Mouse (Mus musculus) adrenal gland, postnatal 4 days (tissue): ENCODE measurements around the gene Dlg4. TPM values are rescaled to one million over a fixed set of nuclear protein-coding genes. Genes with fewer than 3 reads are reported as not detected.
"Not testable (repeated sequence)": the region's sequence is repeated elsewhere in the genome, so short reads cannot be mapped to it uniquely, and the experiment has no call there.

Experiments used
- DNase-seq, 2 experiments: peaks; one replicate each; pipeline ENCODE4 v3.0.0; 2021 to 2022; ENCODE audit warnings: low spot score in 2 of 2, mixed read lengths in 2 of 2
- total RNA-seq, 2 experiments: library from RNA; stranded (reverse); gene quantifications; 2 replicates each; pipeline ENCODE4 v1.2.3; 2021

Dlg4 gene
- total RNA-seq, 2 experiments from 2014 or later = 63.0 to 64.4 TPM

GRCm38 (mm10) chr11:70049366-70049765 is 32.6 kb downstream of the Dlg4 start:
- DNase-seq = no peak

DNA sequence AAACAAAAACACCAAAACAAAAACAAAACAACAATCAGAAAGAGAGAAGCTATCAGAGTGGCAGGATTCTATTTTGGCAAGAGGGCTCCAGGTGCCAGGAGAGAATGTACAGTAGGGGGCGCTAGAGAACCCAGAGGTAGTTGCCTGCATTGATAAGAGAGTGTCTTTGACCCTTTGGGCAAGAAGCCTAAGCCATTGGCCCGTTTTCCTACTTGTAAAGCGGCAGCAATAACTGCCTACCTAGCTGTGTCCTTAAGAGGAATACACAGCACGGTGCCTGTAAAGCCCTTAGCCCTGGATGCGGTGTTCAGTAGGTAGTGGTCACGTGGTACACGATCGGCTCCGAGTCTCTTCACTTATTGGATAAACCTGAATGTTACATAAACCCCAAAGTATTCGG is 33.1 kb downstream of the Dlg4 start:
- DNase-seq = no peak

- DNase-seq = no peak
These were observed 36.4 kb downstream of the Dlg4 start for GRCm38 (mm10) chr11:70053156-70053555.

GRCm38 (mm10) chr11:70053898-70054570 is 37.3 kb downstream of the Dlg4 start, which contains the start of gene Asgr1:
Gene Asgr1 (plus strand): TSS chr11:70054085.
- no peak for DNase-seq

DNA sequence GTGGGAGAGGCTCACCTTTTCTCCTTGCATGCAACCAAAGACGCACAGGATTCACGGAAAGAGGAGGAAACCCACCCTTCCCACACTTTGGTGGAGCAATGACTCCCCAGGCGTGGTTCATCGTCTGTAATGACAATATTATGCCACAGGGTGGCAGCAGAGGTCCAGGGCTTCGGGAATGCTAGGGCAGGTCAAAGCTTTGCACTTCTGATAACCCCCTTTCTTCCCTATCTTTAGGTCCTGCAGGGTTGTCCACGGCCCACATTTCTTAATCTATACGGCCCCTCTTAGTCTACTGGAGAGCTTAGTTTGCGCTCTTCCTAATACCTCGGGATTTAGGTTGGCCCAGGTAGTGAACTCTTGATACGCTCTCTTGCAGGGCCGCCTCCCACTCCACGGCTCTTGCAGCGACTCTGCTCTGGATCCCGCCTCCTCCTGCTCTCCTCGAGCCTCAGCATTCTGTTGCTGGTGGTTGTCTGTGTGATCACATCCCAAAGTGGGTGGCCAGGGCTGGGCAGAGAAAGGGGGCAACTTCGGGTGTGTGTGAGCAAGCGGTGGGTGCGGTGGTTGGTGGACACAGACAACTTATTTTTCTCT is 39.0 kb downstream of the Dlg4 start:
- peak; percentile 51 to 69 for DNase-seq

GRCm38 (mm10) chr11:70057805-70058204 is 41.1 kb downstream of the Dlg4 start:
- DNase-seq = no peak

DNA sequence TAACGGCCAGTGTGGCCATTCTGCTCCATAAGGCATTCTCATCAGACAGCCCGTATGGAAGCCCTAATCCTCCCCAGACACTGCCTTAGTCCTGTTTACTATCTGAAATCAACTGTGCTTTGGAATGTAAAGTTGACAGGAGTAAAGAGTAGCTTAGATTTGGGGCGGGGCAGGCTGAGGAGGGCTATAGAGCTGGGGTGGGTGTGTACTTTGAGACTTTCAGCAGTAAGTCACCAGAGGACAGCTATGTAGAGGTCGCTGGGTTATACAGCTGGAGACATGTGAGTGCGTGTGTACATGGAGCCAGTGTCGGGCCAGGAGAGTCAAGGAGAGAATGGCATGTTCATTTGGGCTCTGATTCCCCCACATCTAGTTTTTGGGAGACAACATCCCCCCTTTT is 43.2 kb downstream of the Dlg4 start:
- DNase-seq = no peak

- DNase-seq = no peak
These were observed 46.3 kb downstream of the Dlg4 start for GRCm38 (mm10) chr11:70063053-70063452.

- no peak for DNase-seq
These were observed 50.0 kb downstream of the Dlg4 start for GRCm38 (mm10) chr11:70066701-70067100.

DNA sequence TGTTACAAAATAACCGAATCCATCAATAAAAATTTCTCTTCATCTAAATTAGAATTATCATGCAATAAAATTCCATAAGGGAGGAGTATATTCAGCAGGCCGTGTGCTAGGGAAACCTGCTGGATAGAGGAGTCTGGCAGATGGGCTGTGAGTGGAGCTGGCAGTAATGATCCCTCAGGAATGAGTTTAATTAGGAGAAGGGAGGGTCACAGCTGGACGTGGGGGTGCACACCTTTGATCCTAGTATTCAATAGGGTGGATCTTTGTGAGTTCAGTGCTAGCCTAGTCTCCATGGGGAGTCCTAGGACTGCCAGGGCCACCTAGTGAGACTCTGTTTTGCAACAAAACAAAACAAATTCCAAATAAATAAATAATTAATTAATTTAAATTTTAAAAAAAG is 51.5 kb downstream of the Dlg4 start:
- no peak for DNase-seq

DNA sequence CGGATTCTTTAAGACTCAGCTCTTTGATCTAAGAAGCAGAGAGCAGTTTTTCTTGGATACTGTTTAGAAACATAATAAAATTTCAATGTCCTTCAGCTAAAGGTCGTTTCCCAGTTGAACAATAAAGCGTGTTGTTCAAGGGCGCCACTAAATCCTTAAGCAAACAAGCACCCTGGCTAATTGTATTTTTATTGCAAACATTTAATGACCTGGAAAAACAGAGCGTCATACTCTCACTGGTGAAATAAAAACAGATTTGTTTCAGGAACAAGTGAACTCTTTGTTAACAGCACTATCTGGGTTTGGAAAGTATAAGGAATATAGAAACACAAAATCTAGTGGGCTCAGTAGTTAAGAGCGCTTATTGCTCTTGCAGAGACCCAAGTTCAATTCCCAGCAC is 53.3 kb downstream of the Dlg4 start:
- DNase-seq = no peak

- not testable (repeated sequence) for DNase-seq
These were observed 53.9 kb downstream of the Dlg4 start for GRCm38 (mm10) chr11:70070603-70071002.

- peak; percentile 60 to 62 for DNase-seq
These were observed 57.8 kb downstream of the Dlg4 start for GRCm38 (mm10) chr11:70074379-70075071.

- no peak for DNase-seq
These were observed 58.8 kb downstream of the Dlg4 start for GRCm38 (mm10) chr11:70075581-70075980.

- DNase-seq = no peak
These were observed 60.7 kb downstream of the Dlg4 start for GRCm38 (mm10) chr11:70077441-70077840.

- DNase-seq = no peak
These were observed 62.4 kb downstream of the Dlg4 start for GRCm38 (mm10) chr11:70079175-70079574.

DNA sequence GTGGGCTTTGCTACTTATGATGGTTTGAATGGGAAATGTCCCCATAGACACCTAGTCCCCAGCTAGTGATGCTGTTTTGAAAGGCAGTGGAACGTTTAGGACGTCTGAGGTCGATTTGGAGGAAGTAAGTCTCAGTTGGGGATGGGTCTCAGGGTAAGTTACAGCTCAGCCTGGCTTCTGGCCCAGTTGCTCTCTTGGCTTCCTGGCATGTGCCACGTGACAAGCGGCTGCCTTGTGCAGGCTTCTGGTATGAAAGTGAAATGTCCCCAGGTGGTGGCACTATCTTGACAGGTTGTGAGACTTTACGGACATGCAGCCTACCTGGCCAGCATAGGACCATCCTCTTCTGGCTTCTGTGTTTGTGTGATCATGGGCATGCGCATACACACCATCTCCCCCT is 63.2 kb downstream of the Dlg4 start:
- DNase-seq = no peak

GRCm38 (mm10) chr11:70080803-70081590 is 64.3 kb downstream of the Dlg4 start:
- no peak for DNase-seq

DNA sequence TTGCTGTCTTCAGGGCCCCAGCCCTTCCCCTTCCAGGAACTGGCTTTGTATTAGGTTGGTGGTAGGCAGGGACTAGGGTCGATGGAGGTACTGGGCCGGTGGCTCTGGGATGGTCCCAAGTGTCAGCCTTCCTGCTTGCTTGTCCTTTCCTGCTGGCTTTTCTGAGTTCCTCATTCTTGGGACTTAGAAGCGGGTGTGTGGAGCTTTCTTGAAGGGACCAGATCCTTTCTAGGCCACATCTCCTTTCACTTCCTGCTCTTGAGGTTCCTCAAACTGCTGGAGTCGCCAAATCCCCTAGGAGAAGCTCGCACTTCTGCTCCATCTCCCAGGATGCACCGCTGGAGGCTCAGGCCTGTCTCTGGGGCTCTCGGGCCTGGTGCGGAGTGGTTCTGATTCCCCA is 67.8 kb downstream of the Dlg4 start:
- DNase-seq = no peak

DNA sequence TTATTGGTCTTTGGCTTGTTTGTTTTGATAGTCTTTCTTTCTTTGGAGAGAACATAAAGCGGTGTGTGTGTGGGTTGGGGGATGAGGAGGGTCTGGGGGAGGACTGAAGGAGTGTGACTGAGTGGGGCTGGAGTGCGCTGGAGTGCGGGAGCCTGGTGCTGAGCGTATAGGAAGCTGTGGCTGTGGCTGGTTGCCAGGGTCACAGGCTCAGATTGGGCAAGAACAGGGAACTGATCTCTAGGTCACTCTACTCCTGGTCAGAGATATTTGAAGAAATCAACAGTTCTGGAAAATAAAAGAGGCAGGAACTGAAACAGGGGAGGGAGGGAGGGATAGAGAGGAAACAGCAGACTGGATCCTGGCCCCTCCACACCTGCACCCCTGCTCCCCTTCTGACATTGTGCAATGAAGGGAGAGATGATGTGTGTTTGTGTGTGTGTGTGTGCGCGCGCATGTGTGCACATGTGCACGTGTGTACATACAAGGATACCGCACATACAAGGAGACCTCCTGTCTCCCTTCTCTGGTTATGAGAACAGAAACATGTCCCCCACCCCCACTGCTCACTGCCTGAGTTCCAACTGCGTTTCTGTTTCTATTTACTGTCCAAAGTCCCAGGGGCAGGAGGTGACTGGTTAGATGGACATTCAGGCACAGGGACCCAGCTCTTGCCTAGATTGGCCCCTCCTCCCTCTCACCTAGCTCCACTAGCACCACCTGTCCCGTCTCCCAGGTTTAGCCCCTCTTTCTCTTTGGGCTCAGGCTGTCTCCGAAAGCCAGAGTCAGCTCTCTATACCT is 75.4 kb downstream of the Dlg4 start, which contains the start of gene Asgr2:
Gene Asgr2 (plus strand): TSS at position 659 of the 798 bp plus-strand sequence.
- DNase-seq = peak in 1 of 2 experiments; percentile 48
